Mouse (Mus musculus) limb, embryonic 14.5 days (tissue): ENCODE measurements around the gene Mctp1. TPM values are rescaled to one million over a fixed set of nuclear protein-coding genes. Genes with fewer than 3 reads are reported as not detected.

Experiments
- ATAC-seq: fragments of 200-750 bp; cut with Nextera tagmentation; 2 replicates; pipeline ENCODE4 v1.8.0; 2017; ENCODE audit warnings: low read depth, moderate number of reproducible peaks, moderate TSS enrichment; ENCODE audit not compliant: low FRiP score
- DNase-seq: peaks from one replicate; pipeline ENCODE4 v3.0.0-alpha.2; 2015; ENCODE audit warnings: low spot score
- H3K27ac ChIP-seq: fragments of 300-500 bp; sonication (generic); replicated peaks from 2 replicates; pipeline ENCODE4 v1.5.1; 2014; ENCODE audit warnings: low read depth, mild to moderate bottlenecking, low read length, moderate library complexity, mixed read lengths
- H3K27me3 ChIP-seq: fragments of 300-500 bp; sonication (generic); 2 replicates; pipeline ENCODE4 v1.6.1; 2014; ENCODE audit warnings: low read length, mixed read lengths; ENCODE audit not compliant: control insufficient read depth, insufficient read depth
- H3K36me3 ChIP-seq: fragments of 300-500 bp; sonication (generic); 2 replicates; pipeline ENCODE4 v1.6.1; 2014; ENCODE audit warnings: mild to moderate bottlenecking, low read length, moderate library complexity, mixed read lengths; ENCODE audit not compliant: control insufficient read depth, insufficient read depth
- H3K4me1 ChIP-seq: fragments of 300-500 bp; sonication (generic); 2 replicates; pipeline ENCODE4 v1.6.1; 2014; ENCODE audit warnings: antibody characterized with exemption, low read length, mixed read lengths; ENCODE audit not compliant: control insufficient read depth, insufficient read depth
- H3K4me2 ChIP-seq: fragments of 300-500 bp; sonication (generic); replicated peaks from 2 replicates; pipeline ENCODE4 v1.6.1; 2014; ENCODE audit warnings: low read depth, mild to moderate bottlenecking, low read length, moderate library complexity; ENCODE audit not compliant: severe bottlenecking
- H3K4me3 ChIP-seq: fragments of 300-500 bp; sonication (generic); replicated peaks from 2 replicates; pipeline ENCODE4 v1.5.1; 2014; ENCODE audit warnings: low read length
- H3K9ac ChIP-seq: fragments of 300-500 bp; sonication (generic); 2 replicates; pipeline ENCODE4 v1.6.1; 2014; ENCODE audit warnings: mild to moderate bottlenecking, low read depth, low read length, moderate library complexity; ENCODE audit not compliant: severe bottlenecking
- H3K9me3 ChIP-seq: fragments of 300-500 bp; sonication (generic); 2 replicates; pipeline ENCODE4 v1.6.1; 2016; ENCODE audit warnings: low read length; ENCODE audit not compliant: control insufficient read depth
- POLR2A ChIP-seq: fragments of 200-500 bp; IDR thresholded peaks from 2 replicates; pipeline ENCODE4 v1.8.0; 2012; ENCODE audit warnings: inconsistent platforms, mild to moderate bottlenecking, moderate library complexity, borderline replicate concordance; ENCODE audit not compliant: insufficient read depth, insufficient read length; ENCODE audit errors: extremely low read depth
- WGBS: fragments of 180-500 bp; shearing (Covaris S2); extraction: QIAGEN DNeasy Blood & Tissue Kit; methylation state at CpG from one replicate; pipeline ENCODE4 v1.1.7; 2014; 5-methylcytosine and 5-hydroxymethylcytosine counted together
- polyA plus RNA-seq, 2 experiments: library from polyadenylated mRNA; depleted of rRNA in 1 of 2; stranded (reverse) in 1 of 2; unstranded in 1 of 2; fragments of >200 nt; fragmentation: Nextera tagmentation in 1 of 2; extraction: Ambion mirVana in 1 of 2; gene quantifications; 2 replicates each; pipeline versions ENCODE4 v1.2.1 to v1.2.3; 2012 to 2014

The Mctp1 gene
- polyA plus RNA-seq, 2 experiments = 0.44 to 0.59 TPM

DNA sequence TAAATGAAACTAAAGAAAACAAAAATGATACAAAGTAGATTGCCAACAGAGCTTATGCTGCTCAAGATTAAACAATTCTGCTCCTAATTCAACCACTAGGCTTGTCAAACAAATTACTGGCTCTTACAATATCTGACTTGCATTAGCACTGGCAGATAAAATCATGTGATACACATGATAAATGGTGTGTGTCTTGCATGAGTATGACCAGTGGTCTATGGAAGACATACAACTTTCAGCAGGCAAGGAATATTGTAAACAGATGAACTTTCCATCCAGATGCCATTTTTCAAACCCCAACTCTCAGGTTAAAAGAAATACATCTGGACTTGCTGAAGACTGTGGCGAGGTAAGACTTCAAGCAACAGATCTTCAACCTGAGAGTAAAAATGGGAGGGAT, 619.3 kb downstream of the Mctp1 start:
- no peaks in the 10 kb centered on the region for H3K27me3 ChIP-seq
- no peak overlapping the region for H3K27ac ChIP-seq
- TF ChIP-seq POLR2A = no peak
- H3K9me3 ChIP-seq = no peaks in the 10 kb centered on the region
- no peak for DNase-seq
- no peaks in the 10 kb centered on the region for H3K36me3 ChIP-seq
- H3K4me3 ChIP-seq = no peak overlapping the region
- H3K4me1 ChIP-seq = 0 out of 2 replicates have a peak, but pooled peaks cover 2% of the 10 kb centered on the region
- WGBS = 55% methylated on average over 1 of the region's 1 CpGs
- H3K9ac ChIP-seq = no peak overlapping the region
- H3K4me2 ChIP-seq = no peak overlapping the region
- no peak for ATAC-seq

DNA sequence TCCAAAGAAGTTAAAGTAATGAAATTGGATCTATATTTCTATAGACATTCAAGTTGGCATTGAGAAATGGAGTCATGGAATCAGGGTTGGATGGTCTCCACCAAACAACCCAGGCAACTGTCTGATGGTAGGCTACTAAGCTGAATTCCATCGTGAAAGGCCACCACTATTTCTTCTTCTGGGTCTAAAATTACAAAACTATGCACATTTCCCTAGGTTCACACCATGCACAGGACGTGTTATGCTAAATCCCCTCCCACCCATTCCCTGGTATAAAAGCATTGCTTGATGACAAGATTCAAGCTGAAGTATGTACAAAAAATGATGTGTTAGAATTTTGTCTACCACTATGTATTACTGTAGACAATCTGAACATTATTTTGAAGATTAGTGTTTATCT, 634.5 kb downstream of the Mctp1 start:
- Histone ChIP-seq H3K9me3 (no peaks in the 10 kb centered on the region), H3K4me1 (no peaks in the 10 kb centered on the region), H3K27me3 (no peaks in the 10 kb centered on the region), H3K9ac (no peak overlapping the region), H3K4me2 (no peak overlapping the region), H3K36me3 (no peaks in the 10 kb centered on the region), H3K27ac (no peak overlapping the region), H3K4me3 (no peak overlapping the region)
- DNase-seq (no peak), ATAC-seq (no peak)
- 83% methylated on average over 2 of the region's 2 CpGs for WGBS
- no peak for TF ChIP-seq POLR2A

DNA sequence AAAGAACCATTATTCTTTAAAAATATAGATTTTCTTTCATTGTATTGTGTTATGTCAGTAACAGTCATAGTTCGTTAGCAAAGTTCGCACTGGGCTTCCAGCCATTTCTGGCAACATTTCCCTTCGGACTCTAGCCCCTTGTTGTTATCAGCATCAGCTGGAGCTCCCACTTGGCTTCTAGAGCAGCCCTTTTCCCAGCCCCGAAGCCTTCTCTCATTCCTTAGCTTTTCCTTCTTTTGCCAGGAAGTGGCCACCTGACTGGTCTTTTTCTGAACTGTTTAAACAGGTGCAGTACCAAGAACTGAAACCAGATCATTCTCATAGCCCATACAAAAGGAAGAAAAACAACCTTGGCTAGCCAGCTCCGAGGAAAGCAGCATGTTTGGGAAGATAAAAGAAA, 645.3 kb downstream of the Mctp1 start:
- Histone ChIP-seq H3K27me3 (no peaks in the 10 kb centered on the region), H3K27ac (no peak overlapping the region), H3K4me1 (no peaks in the 10 kb centered on the region), H3K4me2 (no peak overlapping the region), H3K36me3 (no peaks in the 10 kb centered on the region), H3K4me3 (no peak overlapping the region), H3K9ac (no peak overlapping the region), H3K9me3 (no peaks in the 10 kb centered on the region)
- ATAC-seq (no peak), DNase-seq (no peak)
- TF ChIP-seq POLR2A = no peak
- WGBS = 74% methylated on average over 5 of the region's 5 CpGs

- DNase-seq = no peak
- H3K27ac ChIP-seq = no peak overlapping the region
- no peaks in the 10 kb centered on the region for H3K27me3 ChIP-seq
- no peak overlapping the region for H3K4me3 ChIP-seq
- no peak overlapping the region for H3K4me2 ChIP-seq
- no peaks in the 10 kb centered on the region for H3K9me3 ChIP-seq
- no peaks in the 10 kb centered on the region; the same call in 1 of the 2 replicates for H3K36me3 ChIP-seq
- no peak for ATAC-seq
- WGBS = 66% methylated on average over 1 of the region's 1 CpGs
- no peak for TF ChIP-seq POLR2A
- H3K9ac ChIP-seq = no peak overlapping the region
- no peaks in the 10 kb centered on the region for H3K4me1 ChIP-seq
These were observed 659.0 kb downstream of the Mctp1 start for GRCm38 (mm10) chr13:77043375-77043774.

DNA sequence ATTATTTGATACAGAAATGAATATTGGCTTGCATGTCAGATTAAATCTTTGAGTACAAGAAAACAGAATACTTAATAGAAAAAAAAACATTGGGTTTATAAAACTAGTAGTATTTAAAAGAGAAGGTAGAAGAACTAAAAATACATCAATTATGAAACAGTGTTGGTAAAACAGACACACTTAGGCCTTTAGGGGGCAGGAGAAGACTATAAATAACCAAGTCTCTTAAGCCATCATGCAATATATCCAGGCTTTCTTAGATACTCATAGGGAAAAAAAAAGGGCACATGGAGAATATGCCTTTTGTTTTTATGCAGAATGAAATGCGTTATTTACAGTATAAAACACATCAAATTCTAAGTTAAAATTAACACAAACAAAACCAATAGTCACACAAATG, 661.0 kb downstream of the Mctp1 start:
- Histone ChIP-seq H3K4me2 (no peak overlapping the region), H3K9ac (no peak overlapping the region), H3K4me3 (no peak overlapping the region), H3K27me3 (no peaks in the 10 kb centered on the region), H3K27ac (no peak overlapping the region), H3K4me1 (no peaks in the 10 kb centered on the region), H3K36me3 (no peaks in the 10 kb centered on the region; the same call in 1 of the 2 replicates), H3K9me3 (no peaks in the 10 kb centered on the region)
- DNase-seq = no peak
- WGBS = 91% methylated on average over 1 of the region's 1 CpGs
- no peak for TF ChIP-seq POLR2A
- no peak for ATAC-seq

DNA sequence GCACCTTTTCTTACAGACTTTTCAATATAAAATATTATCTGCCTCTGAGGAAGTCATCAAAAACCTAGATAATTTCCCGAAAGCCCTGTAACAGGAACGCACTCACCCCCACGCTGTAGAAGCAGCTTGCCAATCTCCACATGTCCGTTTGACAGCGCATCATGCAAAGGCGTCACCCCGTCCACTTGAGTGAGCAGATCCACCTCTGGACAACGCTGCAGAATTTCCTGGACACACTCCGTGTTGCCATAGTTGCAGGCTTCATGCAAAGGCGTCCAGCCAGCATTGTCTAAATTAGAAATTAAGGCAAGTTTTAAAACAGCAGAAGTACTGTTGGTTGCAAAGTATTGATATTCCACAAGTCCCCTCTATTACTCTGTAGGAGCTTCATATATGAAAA, 662.1 kb downstream of the Mctp1 start:
- no peak overlapping the region for H3K9ac ChIP-seq
- H3K27ac ChIP-seq = no peak overlapping the region
- no peaks in the 10 kb centered on the region for H3K9me3 ChIP-seq
- WGBS = 87% methylated on average over 10 of the region's 10 CpGs
- H3K27me3 ChIP-seq = no peaks in the 10 kb centered on the region
- no peak for TF ChIP-seq POLR2A
- no peak overlapping the region for H3K4me3 ChIP-seq
- no peaks in the 10 kb centered on the region for H3K4me1 ChIP-seq
- no peak overlapping the region for H3K4me2 ChIP-seq
- ATAC-seq (no peak), DNase-seq (no peak)
- no peaks in the 10 kb centered on the region; the same call in 1 of the 2 replicates for H3K36me3 ChIP-seq
